Mouse (Mus musculus) kidney, adult 2 months (tissue): ENCODE data around the gene Midn. TPM values are rescaled to one million over a fixed set of nuclear protein-coding genes. Genes with fewer than 3 reads are reported as not detected.

Source experiments
- DNase-seq: peaks from one replicate; pipeline ENCODE4 v3.0.0; 2021
- H3K27ac ChIP-seq: fragments of 200-500 bp; 2 replicates; pipeline ENCODE4 v1.5.1; 2012; ENCODE audit warnings: low read depth, low read length, control low read depth, inconsistent platforms; ENCODE audit not compliant: insufficient read depth
- H3K27me3 ChIP-seq: fragments of 200-500 bp; replicated peaks from 2 replicates; pipeline ENCODE4 v1.6.1; 2012; ENCODE audit warnings: mild to moderate bottlenecking, moderate library complexity, low read length, inconsistent platforms; ENCODE audit not compliant: control insufficient read depth, insufficient read depth
- H3K36me3 ChIP-seq: fragments of 200-500 bp; 2 replicates; pipeline ENCODE4 v1.6.1; 2012; ENCODE audit warnings: mild to moderate bottlenecking, moderate library complexity, low read length, inconsistent platforms; ENCODE audit not compliant: control insufficient read depth, insufficient read depth
- H3K4me1 ChIP-seq: fragments of 200-500 bp; 2 replicates; pipeline ENCODE4 v1.6.1; 2011; ENCODE audit warnings: low read length; ENCODE audit not compliant: control insufficient read depth, insufficient read depth
- H3K4me3 ChIP-seq: fragments of 200-500 bp; 2 replicates; pipeline ENCODE4 v1.5.1; 2011; ENCODE audit warnings: mild to moderate bottlenecking, low read depth, low read length, control low read depth; ENCODE audit not compliant: insufficient read depth
- CTCF ChIP-seq: fragments of 200-500 bp; conservative IDR thresholded peaks from 2 replicates; pipeline ENCODE4 v1.5.1; 2011; ENCODE audit warnings: low read depth, mild to moderate bottlenecking, control low read depth, low read length, moderate library complexity, mixed read lengths; ENCODE audit not compliant: insufficient read depth, insufficient read length
- POLR2A ChIP-seq: fragments of 200-500 bp; IDR thresholded peaks from one replicate; pipeline ENCODE4 v1.6.1; 2011; ENCODE audit warnings: low read depth, low read length, control low read depth
- WGBS: fragments of 180-500 bp; shearing (Covaris S2); methylation state at CpG from one replicate; pipeline ENCODE4 v1.1.7; 2018; 5-methylcytosine and 5-hydroxymethylcytosine counted together
- polyA plus RNA-seq: library from polyadenylated mRNA; depleted of rRNA; stranded (reverse); fragments of >200 nt; gene quantifications from 2 replicates; pipeline ENCODE4 v1.2.3, GENCODE M21; 2012

Gene Midn
- polyA plus RNA-seq, 1 experiment: 67.0 TPM

DNA sequence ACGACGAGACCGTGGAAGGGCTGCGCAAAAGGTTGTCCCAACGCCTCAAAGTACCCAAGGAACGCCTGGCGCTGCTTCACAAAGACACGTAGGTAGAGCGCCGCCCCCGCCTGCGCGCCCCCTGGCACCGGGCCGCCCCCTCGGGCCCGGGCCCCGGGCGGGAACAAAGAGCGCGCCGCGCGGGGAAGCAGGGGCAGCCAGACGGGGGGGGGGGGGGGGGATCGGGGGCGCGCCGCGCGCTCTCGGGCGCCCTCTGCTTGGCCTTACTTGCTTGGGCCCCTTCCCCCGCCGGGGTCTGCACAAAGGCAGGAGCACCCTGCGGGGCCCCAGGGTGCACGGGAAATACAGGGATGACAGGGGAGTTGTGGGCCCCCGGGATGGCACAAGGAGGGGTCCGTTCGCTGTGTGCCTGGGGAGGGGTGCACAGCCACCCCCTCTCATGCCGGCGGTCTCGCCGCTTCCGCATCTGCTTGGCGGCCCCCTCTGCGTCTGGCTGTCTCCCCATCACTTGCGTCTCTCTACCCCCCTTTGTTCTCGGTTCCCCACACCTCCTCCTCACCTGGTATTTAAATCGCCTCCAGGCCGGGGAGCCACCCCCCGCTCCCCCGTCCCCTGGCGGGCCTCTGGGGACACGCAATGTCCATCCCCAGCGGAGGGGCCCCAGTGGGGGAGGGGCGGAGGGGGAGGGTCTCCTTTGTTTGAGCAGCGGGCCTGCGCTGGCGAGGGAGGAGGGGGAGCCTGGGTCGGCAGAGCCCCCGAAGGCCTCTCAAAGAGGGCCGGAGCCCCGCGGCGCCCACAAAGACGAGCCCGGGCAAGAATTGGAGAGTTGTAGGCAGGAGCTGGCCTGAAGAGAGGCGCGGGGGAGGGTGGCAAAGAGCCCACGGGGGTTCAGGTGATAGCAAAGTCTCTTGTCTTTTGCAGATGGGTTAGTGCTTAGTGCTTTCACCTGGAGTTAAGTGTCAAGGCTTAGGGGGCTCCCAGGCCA, 2.4 kb downstream of the Midn start:
- Histone ChIP-seq H3K4me3 (peak overlapping the region; percentile 55), H3K27ac (peak overlapping the region; percentile 95), H3K36me3 (peaks cover 20% of the 10 kb centered on the region), H3K4me1 (peaks cover 45% of the 10 kb centered on the region), H3K27me3 (no peaks in the 10 kb centered on the region)
- WGBS: under 1% methylated on average over 66 of the region's 71 CpGs
- TF ChIP-seq CTCF (no peak), POLR2A (no peak)
- DNase-seq: peak; percentile 51

DNA sequence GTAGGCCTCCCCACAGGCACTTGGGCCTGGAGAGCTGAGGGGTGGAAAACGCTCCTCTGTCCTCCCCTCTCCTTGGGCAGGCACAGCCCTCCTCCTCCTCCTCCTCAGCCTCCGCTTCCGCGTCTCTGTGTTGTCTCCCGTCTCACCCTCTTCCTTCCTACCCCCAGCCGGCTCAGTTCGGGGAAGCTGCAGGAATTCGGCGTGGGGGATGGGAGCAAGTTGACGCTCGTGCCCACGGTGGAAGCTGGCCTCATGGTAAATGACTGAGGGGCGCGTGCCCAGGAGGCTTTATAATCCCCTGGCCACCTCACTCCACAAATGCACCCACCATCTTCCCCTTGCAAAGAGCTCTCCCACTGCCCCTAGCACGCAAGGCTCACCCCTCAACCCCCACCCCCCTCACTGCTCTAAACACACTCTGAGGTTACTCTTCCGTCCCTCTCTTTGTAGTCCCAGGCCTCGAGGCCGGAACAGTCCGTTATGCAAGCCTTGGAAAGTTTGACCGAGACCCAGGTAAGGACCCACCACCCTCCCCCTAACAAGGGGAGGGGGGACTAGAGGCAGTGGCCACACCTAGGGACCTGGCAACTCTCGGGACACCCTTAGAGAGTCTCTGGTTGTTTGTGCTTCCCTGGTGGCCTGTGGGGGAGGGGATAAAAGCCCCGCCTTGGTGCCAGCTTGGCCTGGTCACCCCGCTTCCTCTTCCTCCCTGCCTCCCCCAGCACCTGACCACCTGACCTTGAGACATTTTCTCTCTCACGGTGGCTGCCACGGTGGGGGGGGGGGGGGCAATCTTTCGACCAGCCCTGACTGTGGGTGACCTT, 3.4 kb downstream of the Midn start:
- peak; percentile 93 for DNase-seq
- peaks cover 42% of the 10 kb centered on the region for H3K4me1 ChIP-seq
- H3K27ac ChIP-seq: peak overlapping the region; percentile 95
- TF ChIP-seq CTCF (no peak), POLR2A (no peak)
- under 1% methylated on average over 26 of the region's 26 CpGs for WGBS
- peaks cover 21% of the 10 kb centered on the region for H3K36me3 ChIP-seq
- H3K4me3 ChIP-seq: peak overlapping the region; percentile 55
- no peaks in the 10 kb centered on the region for H3K27me3 ChIP-seq

DNA sequence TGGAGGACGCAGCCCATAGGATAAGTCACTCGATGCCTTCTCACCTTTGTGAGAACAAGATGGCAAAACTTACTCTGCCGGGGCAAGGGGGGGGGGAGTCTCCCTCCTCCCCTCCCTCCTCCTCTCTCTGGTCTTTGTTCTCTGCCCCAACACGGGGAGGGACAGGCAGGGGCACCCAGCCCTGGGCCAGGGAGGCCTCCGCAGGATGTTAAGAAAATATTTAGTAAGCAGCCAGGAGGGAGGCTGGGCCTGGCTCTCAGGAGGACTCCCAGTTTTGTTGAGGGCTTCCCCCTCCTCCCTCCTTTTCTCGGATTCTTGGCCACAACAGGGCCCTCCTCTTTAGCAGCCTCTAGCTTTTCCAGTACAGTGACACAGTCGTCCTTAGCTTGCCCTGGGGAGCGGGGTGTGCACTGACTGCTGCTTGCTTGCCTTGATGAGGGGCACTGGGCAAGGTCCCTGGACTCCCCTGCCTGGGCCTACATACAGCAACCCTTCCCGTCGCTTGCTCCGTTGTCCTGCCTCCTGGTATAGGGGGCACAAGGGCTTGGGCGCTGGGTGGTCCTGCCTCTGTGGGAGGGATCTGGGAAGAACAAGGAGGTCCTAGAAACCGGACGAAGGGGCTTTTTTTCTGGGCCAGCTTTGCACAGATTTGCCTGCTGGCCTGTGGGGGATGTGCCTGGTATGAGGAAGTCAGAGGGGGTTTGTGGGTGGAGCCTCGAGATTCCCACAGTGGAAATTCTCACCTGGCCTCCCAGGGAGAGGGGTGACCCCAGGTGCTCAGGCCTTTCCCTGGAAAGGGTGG, 4.2 kb downstream of the Midn start:
- Histone ChIP-seq H3K4me1 (peaks cover 34% of the 10 kb centered on the region), H3K27ac (peak overlapping the region; percentile 95), H3K4me3 (peak overlapping the region; percentile 55), H3K27me3 (no peaks in the 10 kb centered on the region), H3K36me3 (peaks cover 24% of the 10 kb centered on the region)
- TF ChIP-seq CTCF (no peak), POLR2A (no peak)
- DNase-seq: peak; percentile 89
- WGBS: 5% methylated on average over 15 of the region's 15 CpGs

DNA sequence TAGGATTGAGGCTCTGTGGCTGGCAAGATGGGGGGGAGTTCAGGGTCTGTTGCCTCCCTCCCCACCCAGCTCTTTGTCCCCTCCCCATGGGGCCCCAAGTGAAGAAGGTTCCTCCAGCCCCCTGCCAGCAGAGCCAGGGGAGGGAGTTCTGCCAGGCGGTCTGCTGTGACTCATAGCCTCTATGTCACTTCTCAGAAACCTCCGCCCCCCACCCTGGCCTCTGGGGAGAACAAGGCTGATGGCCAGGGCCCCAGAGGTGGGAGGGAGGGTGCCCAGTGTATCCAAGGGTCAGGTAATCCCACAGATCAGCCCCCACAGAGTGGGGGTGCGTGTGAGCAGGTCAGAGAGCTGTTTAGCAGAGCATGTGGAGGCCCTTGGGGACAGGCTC, 4.8 kb downstream of the Midn start:
- TF ChIP-seq CTCF: no peak
- TF ChIP-seq POLR2A: no peak
- WGBS: 3% methylated on average over 3 of the region's 3 CpGs
- Histone ChIP-seq H3K27ac (peak overlapping the region; percentile 95), H3K36me3 (peaks cover 24% of the 10 kb centered on the region), H3K27me3 (no peaks in the 10 kb centered on the region), H3K4me3 (peak overlapping the region; percentile 55), H3K4me1 (peaks cover 30% of the 10 kb centered on the region)
- DNase-seq: peak; percentile 89

DNA sequence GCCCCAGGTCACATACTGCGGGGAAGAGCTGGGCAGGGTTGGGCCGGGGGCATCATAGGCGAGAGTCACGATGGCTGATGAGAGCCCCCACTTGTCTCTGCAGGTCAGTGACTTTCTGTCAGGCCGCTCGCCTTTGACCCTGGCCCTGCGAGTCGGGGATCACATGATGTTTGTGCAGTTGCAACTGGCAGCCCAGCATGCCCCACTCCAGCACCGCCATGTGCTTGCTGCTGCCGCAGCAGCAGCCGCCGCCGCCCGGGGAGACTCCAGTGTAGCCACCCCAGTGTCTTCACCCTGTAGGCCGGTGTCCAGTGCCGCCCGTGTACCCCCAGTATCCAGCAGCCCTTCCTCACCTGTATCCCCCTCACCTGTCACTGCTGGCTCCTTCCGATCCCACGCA, 5.6 kb downstream of the Midn start:
- WGBS: 46% methylated on average over 19 of the region's 19 CpGs
- peaks cover 33% of the 10 kb centered on the region for H3K4me1 ChIP-seq
- TF ChIP-seq CTCF: no peak
- peaks cover 24% of the 10 kb centered on the region for H3K36me3 ChIP-seq
- DNase-seq: peak; percentile 82
- H3K4me3 ChIP-seq: 0 out of 2 replicates have a peak overlapping the region, but pooled peaks have one; percentile 4
- H3K27ac ChIP-seq: peak overlapping the region; percentile 95
- no peaks in the 10 kb centered on the region for H3K27me3 ChIP-seq

DNA sequence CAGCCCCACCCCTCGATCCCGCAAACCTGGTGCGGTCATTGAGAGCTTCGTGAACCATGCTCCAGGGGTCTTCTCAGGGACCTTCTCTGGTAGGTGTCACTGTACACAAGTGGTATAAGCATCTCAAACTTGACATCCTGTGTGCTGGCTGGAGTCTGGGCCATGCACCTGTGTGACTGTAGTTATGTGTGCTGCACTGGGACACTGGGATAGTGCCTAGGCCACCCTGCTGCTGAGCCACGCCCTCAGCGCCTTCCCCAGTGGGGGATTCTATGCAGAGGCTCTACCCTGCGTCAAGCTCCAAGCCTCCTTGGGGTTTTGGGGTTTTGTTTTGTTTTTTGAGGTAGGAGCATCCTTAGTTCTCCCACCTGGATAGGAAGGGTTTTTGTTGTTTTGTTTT, 6.3 kb downstream of the Midn start:
- peaks cover 24% of the 10 kb centered on the region for H3K36me3 ChIP-seq
- peaks cover 40% of the 10 kb centered on the region for H3K4me1 ChIP-seq
- WGBS: 73% methylated on average over 7 of the region's 7 CpGs
- no peaks in the 10 kb centered on the region for H3K27me3 ChIP-seq
- H3K27ac ChIP-seq: no peak overlapping the region
- no peak overlapping the region for H3K4me3 ChIP-seq
- no peak for DNase-seq
- TF ChIP-seq CTCF: no peak
- no peak for TF ChIP-seq POLR2A

DNA sequence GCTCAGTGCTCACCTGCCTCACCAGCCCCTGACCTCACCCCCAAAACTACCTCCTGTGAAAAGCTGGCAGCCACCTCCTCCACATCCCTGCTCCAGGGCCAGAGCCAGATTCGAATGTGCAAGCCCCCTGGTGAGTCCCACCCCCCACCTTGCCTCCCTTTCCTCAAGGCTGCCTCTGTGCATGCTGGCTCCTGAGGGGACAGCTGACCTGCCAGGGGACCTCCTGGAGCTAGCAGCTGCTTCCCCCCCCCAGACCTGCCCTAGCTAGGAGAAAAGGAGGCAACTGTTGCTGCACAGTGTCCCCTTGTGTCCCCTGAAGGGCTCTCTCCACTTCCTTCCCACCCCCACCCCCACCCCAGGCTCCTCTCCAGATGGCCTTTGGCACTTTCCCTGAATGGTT, 7.2 kb downstream of the Midn start:
- Histone ChIP-seq H3K4me3 (no peak overlapping the region), H3K36me3 (peaks cover 21% of the 10 kb centered on the region), H3K27me3 (no peaks in the 10 kb centered on the region), H3K4me1 (peaks cover 45% of the 10 kb centered on the region), H3K27ac (no peak overlapping the region)
- no peak for DNase-seq
- WGBS: 16% methylated on average over 1 of the region's 1 CpGs
- TF ChIP-seq POLR2A: no peak
- no peak for TF ChIP-seq CTCF
